Mouse (Mus musculus): ENCODE data around the gene Usp32. TPM values are rescaled to one million over a fixed set of nuclear protein-coding genes. Genes with fewer than 3 reads are reported as not detected.

The Usp32 gene
- polyA plus RNA-seq, 1 experiment, result 2.8 TPM

DNA sequence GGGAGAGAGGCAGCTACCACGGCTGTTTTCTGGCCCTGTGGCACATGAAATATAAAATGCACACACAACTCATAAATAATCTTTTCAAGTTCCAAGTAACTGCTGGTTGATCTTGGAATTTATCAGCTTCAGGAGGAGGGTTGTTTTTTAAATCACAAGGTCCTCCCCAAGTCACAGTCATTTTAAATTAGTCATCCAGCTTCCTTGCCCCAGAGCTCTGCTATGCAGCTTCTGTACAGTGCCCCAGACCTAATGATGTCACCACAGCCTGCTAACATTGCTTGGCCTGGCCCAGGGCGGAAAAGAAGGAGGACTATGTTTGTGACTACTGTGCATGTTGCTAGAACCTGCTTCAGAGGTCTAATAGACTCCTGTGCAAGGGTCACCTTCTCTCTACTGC lies 17.3 kb upstream of the Usp32 start:
- Histone ChIP-seq H3K36me3 (ENCODE audit: control insufficient read depth, insufficient read depth, low read length) (no peaks in the 10 kb centered on the region), H3K27ac (ENCODE audit: insufficient read depth, low read depth, low read length) (no peak overlapping the region), H3K27me3 (ENCODE audit: control insufficient read depth, insufficient read depth, low read length) (peaks cover 3% of the 10 kb centered on the region; the same call in 1 of the 2 replicates), H3K4me3 (ENCODE audit: low read depth, low read length) (no peak overlapping the region), H3K4me1 (ENCODE audit: control insufficient read depth, insufficient read depth, insufficient read length, low read length) (no peaks in the 10 kb centered on the region)
- 71% methylated on average over 2 of the region's 2 CpGs for WGBS
- no peak for TF ChIP-seq CTCF (IDR thresholded peaks at IDR 0.05; ENCODE audit: extremely low read depth, insufficient read length, insufficient replicate concordance, low read depth, low read length)
- TF ChIP-seq POLR2A (IDR thresholded peaks at IDR 0.05; ENCODE audit: low read depth, low read length), result no peak

GRCm38 (mm10) chr11:85152256-85152930 lies 12.4 kb upstream of the Usp32 start:
- no peak overlapping the region for H3K4me3 ChIP-seq (ENCODE audit: low read depth, low read length)
- H3K4me1 ChIP-seq (ENCODE audit: control insufficient read depth, insufficient read depth, insufficient read length, low read length), result no peaks in the 10 kb centered on the region; the same call in 1 of the 2 replicates
- no peak for TF ChIP-seq CTCF (IDR thresholded peaks at IDR 0.05; ENCODE audit: extremely low read depth, insufficient read length, insufficient replicate concordance, low read depth, low read length)
- TF ChIP-seq POLR2A (IDR thresholded peaks at IDR 0.05; ENCODE audit: low read depth, low read length), result no peak
- no peaks in the 10 kb centered on the region for H3K27me3 ChIP-seq (ENCODE audit: control insufficient read depth, insufficient read depth, low read length)
- WGBS, result 81% methylated on average over 2 of the region's 2 CpGs
- H3K36me3 ChIP-seq (ENCODE audit: control insufficient read depth, insufficient read depth, low read length), result no peaks in the 10 kb centered on the region
- H3K27ac ChIP-seq (ENCODE audit: insufficient read depth, low read depth, low read length), result no peak overlapping the region

- peak overlapping the region; percentile 93 for H3K4me3 ChIP-seq (ENCODE audit: low read depth, low read length)
- H3K4me1 ChIP-seq (ENCODE audit: control insufficient read depth, insufficient read depth, insufficient read length, low read length), result peaks cover 6% of the 10 kb centered on the region; the same call in 1 of the 2 replicates
- 4% methylated on average over 17 of the region's 17 CpGs for WGBS
- no peak for TF ChIP-seq CTCF (IDR thresholded peaks at IDR 0.05; ENCODE audit: extremely low read depth, insufficient read length, insufficient replicate concordance, low read depth, low read length)
- no peak for TF ChIP-seq POLR2A (IDR thresholded peaks at IDR 0.05; ENCODE audit: low read depth, low read length)
- no peaks in the 10 kb centered on the region for H3K27me3 ChIP-seq (ENCODE audit: control insufficient read depth, insufficient read depth, low read length)
- H3K27ac ChIP-seq (ENCODE audit: insufficient read depth, low read depth, low read length), result no peak overlapping the region
- no peaks in the 10 kb centered on the region for H3K36me3 ChIP-seq (ENCODE audit: control insufficient read depth, insufficient read depth, low read length)
These were observed 1.0 kb downstream of the Usp32 start for GRCm38 (mm10) chr11:85138776-85139474.

DNA sequence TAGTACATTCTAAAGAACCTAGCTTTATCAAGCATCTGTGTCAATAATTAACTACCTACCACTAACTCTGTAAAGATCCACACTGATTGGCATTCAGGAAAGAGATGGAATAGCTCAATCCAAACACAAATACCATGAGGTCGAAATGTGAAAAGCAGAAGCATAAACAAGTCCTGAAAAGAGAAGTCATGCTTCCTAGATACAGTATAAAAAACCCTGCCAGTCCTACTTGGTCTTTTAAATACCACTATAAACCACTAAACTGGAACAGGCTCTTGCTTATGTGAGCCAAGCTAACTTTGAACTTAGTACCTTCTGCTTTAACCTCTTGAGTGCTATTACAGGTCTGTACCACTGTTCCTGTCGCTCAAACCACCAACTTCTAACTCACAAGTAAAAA lies 8.4 kb downstream of the Usp32 start:
- TF ChIP-seq CTCF (IDR thresholded peaks at IDR 0.05; ENCODE audit: extremely low read depth, insufficient read length, insufficient replicate concordance, low read depth, low read length), result no peak
- no peak for TF ChIP-seq POLR2A (IDR thresholded peaks at IDR 0.05; ENCODE audit: low read depth, low read length)
- Histone ChIP-seq H3K36me3 (ENCODE audit: control insufficient read depth, insufficient read depth, low read length) (no peaks in the 10 kb centered on the region), H3K27ac (ENCODE audit: insufficient read depth, low read depth, low read length) (no peak overlapping the region), H3K27me3 (ENCODE audit: control insufficient read depth, insufficient read depth, low read length) (no peaks in the 10 kb centered on the region), H3K4me1 (ENCODE audit: control insufficient read depth, insufficient read depth, insufficient read length, low read length) (no peaks in the 10 kb centered on the region), H3K4me3 (ENCODE audit: low read depth, low read length) (no peak overlapping the region)
- 16% methylated on average over 2 of the region's 2 CpGs for WGBS

DNA sequence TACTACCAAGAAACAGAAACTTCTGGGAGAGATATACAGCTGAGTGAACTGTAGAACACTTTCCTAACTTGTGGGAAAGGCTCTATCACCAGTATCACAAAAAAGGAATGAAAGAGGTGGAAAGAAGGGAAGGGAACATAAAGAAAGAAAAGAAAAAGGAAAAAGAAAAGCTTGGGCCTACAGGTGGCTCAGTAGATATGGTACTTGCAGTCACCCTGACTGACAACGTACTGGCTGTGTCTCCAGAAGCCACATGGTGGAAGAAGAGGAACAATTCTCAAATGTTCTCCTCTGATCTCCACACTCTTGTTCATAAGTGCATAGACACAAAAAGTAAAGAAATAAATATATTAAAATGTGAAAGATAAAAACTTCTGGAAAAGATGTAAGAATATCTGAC lies 11.1 kb downstream of the Usp32 start:
- no peaks in the 10 kb centered on the region for H3K36me3 ChIP-seq (ENCODE audit: control insufficient read depth, insufficient read depth, low read length)
- TF ChIP-seq CTCF (IDR thresholded peaks at IDR 0.05; ENCODE audit: extremely low read depth, insufficient read length, insufficient replicate concordance, low read depth, low read length), result no peak
- no peak for TF ChIP-seq POLR2A (IDR thresholded peaks at IDR 0.05; ENCODE audit: low read depth, low read length)
- H3K4me3 ChIP-seq (ENCODE audit: low read depth, low read length), result no peak overlapping the region
- H3K27me3 ChIP-seq (ENCODE audit: control insufficient read depth, insufficient read depth, low read length), result no peaks in the 10 kb centered on the region
- WGBS, result 98% methylated on average over 1 of the region's 1 CpGs
- no peak overlapping the region for H3K27ac ChIP-seq (ENCODE audit: insufficient read depth, low read depth, low read length)
- no peaks in the 10 kb centered on the region for H3K4me1 ChIP-seq (ENCODE audit: control insufficient read depth, insufficient read depth, insufficient read length, low read length)

DNA sequence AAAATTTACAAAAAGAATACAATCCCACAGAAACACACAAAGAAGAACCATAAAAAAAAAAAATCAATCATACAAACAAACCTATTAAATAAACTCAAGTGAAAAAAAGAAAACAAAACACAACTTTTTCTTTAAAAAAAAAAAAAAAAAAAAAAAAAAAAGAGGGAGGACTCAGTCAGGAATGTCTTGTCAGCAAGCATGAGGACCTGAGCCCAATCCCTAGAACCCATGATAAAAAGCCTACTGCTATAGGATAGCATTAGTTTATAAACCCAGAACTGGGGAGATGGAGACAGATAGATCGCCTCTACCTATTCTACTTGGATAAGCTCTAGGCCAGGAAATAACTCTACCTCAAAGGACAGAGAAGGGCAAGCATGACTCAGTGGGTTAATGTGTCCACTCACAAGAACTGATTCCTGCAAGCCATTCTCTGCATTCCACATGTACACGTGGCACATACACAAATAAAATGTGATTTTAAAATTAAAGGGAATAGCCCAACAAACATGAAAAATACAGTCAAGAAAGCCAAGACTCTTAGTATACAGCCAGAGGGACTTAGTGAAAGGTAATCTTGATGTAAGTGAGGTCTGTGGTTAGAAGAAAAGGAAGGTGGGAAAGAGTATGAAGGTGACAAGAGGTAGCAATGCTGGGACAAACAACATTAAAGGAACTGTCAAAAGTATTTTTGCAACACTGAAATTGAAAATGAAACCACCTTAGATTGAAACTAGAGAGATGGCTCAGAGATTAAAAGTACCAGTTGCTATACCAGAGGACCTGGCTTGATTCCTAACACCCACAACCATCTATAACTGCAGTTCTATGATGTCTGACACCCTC lies 13.5 kb downstream of the Usp32 start:
- H3K27me3 ChIP-seq (ENCODE audit: control insufficient read depth, insufficient read depth, low read length), result no peaks in the 10 kb centered on the region
- H3K4me3 ChIP-seq (ENCODE audit: low read depth, low read length), result no peak overlapping the region
- TF ChIP-seq POLR2A (IDR thresholded peaks at IDR 0.05; ENCODE audit: low read depth, low read length), result no peak
- TF ChIP-seq CTCF (IDR thresholded peaks at IDR 0.05; ENCODE audit: extremely low read depth, insufficient read length, insufficient replicate concordance, low read depth, low read length), result no peak
- H3K4me1 ChIP-seq (ENCODE audit: control insufficient read depth, insufficient read depth, insufficient read length, low read length), result no peaks in the 10 kb centered on the region
- no peaks in the 10 kb centered on the region for H3K36me3 ChIP-seq (ENCODE audit: control insufficient read depth, insufficient read depth, low read length)
- 72% methylated on average over 2 of the region's 2 CpGs for WGBS
- H3K27ac ChIP-seq (ENCODE audit: insufficient read depth, low read depth, low read length), result no peak overlapping the region

Measured in small intestine, adult 2 months (tissue).